Mouse (Mus musculus) hindbrain, embryonic 11.5 days (tissue): ENCODE data around the gene Acot5. TPM values are rescaled to one million over a fixed set of nuclear protein-coding genes. Genes with fewer than 3 reads are reported as not detected.
"Not testable (repeated sequence)": the region's sequence is repeated elsewhere in the genome, so short reads cannot be mapped to it uniquely, and the experiment has no call there.

Source experiments
- ATAC-seq: fragments of 200-750 bp; cut with Nextera tagmentation; 2 replicates; pipeline ENCODE4 v1.8.0; 2017; ENCODE audit warnings: mild to moderate bottlenecking, moderate TSS enrichment, moderate library complexity; ENCODE audit not compliant: low FRiP score
- DNase-seq: peaks from one replicate; pipeline ENCODE4 v3.0.0-alpha.2; 2015; ENCODE audit warnings: low spot score
- H3K27ac ChIP-seq: fragments of 300-500 bp; sonication (generic); 2 replicates; pipeline ENCODE4 v1.5.1; 2014; ENCODE audit warnings: mild to moderate bottlenecking, low read depth, low read length
- H3K27me3 ChIP-seq: fragments of 300-500 bp; sonication (generic); 2 replicates; pipeline ENCODE4 v1.6.1; 2014; ENCODE audit warnings: mild to moderate bottlenecking, low read length, moderate library complexity, mixed read lengths; ENCODE audit not compliant: control insufficient read depth, insufficient read depth
- H3K36me3 ChIP-seq: fragments of 300-500 bp; sonication (generic); 2 replicates; pipeline ENCODE4 v1.6.1; 2014; ENCODE audit warnings: mild to moderate bottlenecking, low read length, moderate library complexity, mixed read lengths; ENCODE audit not compliant: control insufficient read depth, insufficient read depth
- H3K4me1 ChIP-seq: fragments of 300-500 bp; sonication (generic); replicated peaks from 2 replicates; pipeline ENCODE4 v1.6.1; 2014; ENCODE audit warnings: low read length, mixed read lengths; ENCODE audit not compliant: control insufficient read depth, insufficient read depth
- H3K4me2 ChIP-seq: fragments of 300-500 bp; sonication (generic); replicated peaks from 2 replicates; pipeline ENCODE4 v1.6.1; 2014; ENCODE audit warnings: mild to moderate bottlenecking, low read depth, low read length
- H3K4me3 ChIP-seq: fragments of 300-500 bp; sonication (generic); 2 replicates; pipeline ENCODE4 v1.5.1; 2014; ENCODE audit warnings: low read depth, low read length
- H3K9ac ChIP-seq: fragments of 300-500 bp; sonication (generic); 2 replicates; pipeline ENCODE4 v1.6.1; 2014; ENCODE audit warnings: low read depth, low read length
- H3K9me3 ChIP-seq: fragments of 300-500 bp; sonication (generic); 2 replicates; pipeline ENCODE4 v1.6.1; 2016; ENCODE audit warnings: low read length; ENCODE audit not compliant: control insufficient read depth
- WGBS: fragments of 180-500 bp; shearing (Covaris S2); extraction: QIAGEN DNeasy Blood & Tissue Kit; methylation state at CpG from one replicate; pipeline ENCODE4 v1.1.7; 2014; 5-methylcytosine and 5-hydroxymethylcytosine counted together
- polyA plus RNA-seq: library from polyadenylated mRNA; unstranded; fragments of >200 nt; fragmentation: Nextera tagmentation; extraction: Ambion mirVana; gene quantifications from 2 replicates; pipeline ENCODE4 v1.2.1, GENCODE M21; 2014

The Acot5 gene
- polyA plus RNA-seq, 1 experiment from 2014 or later: not detected

DNA sequence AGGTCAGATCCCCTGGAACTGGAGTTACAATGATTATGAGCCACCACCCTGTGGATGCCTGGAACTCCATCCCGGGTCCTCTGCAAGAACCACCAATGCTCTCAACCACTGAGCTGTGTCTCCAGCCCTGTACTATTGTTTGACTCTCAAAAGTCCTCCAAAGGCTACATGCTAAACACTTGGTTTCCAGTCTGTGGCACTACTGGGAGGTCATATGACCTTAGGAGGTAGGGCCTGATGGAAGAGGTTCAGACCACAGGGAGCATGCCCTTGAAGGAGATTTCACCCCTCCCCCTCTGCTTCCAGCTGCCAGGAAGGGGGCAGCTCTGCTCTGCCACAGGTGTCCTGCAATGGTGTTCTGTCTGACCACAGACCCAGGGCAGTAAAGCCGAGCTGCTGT lies 35.8 kb upstream of the Acot5 start:
- not testable (repeated sequence) for H3K4me2 ChIP-seq, H3K9ac ChIP-seq, H3K36me3 ChIP-seq, DNase-seq, H3K4me3 ChIP-seq, H3K27ac ChIP-seq, ATAC-seq, H3K9me3 ChIP-seq, H3K4me1 ChIP-seq, H3K27me3 ChIP-seq
- 75% methylated on average over 2 of the region's 2 CpGs for WGBS

DNA sequence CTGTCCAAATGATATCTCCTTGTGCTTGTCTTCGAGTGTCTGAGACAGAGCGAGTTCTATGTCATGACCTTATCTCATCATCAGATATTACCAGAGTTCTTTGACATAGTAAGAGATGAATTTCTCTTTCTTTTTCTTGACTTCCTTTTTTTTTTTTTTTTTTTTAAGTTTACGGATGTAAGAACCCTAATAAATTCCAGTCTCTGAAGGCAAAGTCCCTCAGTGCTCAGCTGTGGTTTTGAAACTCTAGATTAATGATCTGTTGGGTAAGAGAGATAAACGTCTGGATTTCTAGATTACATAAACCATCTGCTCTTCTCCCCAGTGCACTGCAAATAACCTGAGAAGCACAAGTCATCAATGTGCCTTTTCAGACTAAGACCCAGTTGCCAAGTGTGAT lies 35.0 kb upstream of the Acot5 start:
- H3K9ac ChIP-seq: no peak overlapping the region
- no peaks in the 10 kb centered on the region for H3K9me3 ChIP-seq
- H3K4me2 ChIP-seq: no peak overlapping the region
- H3K4me1 ChIP-seq: no peaks in the 10 kb centered on the region
- H3K4me3 ChIP-seq: no peak overlapping the region
- ATAC-seq: no peak
- no peaks in the 10 kb centered on the region for H3K36me3 ChIP-seq
- DNase-seq: no peak
- no peaks in the 10 kb centered on the region for H3K27me3 ChIP-seq
- no peak overlapping the region for H3K27ac ChIP-seq
- WGBS: 80% methylated on average over 4 of the region's 4 CpGs

DNA sequence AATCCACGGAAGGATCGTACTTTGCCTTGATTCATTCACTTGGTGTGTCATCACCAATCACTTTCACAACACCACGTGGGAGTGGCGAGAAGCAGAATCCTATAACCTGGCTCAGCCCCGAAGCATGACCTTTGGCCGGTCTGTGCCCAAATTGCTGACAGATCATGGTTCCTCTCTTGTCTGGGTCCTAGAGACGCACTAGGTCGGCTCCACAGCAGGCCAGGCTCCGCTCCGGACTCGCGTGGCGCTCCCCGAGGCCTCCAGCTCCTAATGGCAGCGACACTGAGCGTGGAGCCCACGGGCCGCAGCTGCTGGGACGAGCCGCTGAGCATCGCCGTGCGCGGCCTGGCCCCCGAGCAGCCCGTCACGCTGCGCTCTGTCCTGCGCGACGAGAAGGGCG lies 30.9 kb upstream of the Acot5 start, which contains the start of gene Acot4:
Acot4 (plus strand) TSS at position 139 of the 400 bp plus-strand sequence.
- not testable (repeated sequence) for H3K9me3 ChIP-seq, H3K27me3 ChIP-seq, ATAC-seq, H3K36me3 ChIP-seq, H3K4me1 ChIP-seq, H3K27ac ChIP-seq
- H3K9ac ChIP-seq: peak within 1 kb of the TSS; percentile 42; the same call in 1 of the 2 replicates
- H3K4me3 ChIP-seq: peak within 1 kb of the TSS; percentile 37
- DNase-seq: peak; percentile 44
- peak within 1 kb of the TSS; percentile 51 for H3K4me2 ChIP-seq
- WGBS: 12% methylated on average over 32 of the region's 32 CpGs

DNA sequence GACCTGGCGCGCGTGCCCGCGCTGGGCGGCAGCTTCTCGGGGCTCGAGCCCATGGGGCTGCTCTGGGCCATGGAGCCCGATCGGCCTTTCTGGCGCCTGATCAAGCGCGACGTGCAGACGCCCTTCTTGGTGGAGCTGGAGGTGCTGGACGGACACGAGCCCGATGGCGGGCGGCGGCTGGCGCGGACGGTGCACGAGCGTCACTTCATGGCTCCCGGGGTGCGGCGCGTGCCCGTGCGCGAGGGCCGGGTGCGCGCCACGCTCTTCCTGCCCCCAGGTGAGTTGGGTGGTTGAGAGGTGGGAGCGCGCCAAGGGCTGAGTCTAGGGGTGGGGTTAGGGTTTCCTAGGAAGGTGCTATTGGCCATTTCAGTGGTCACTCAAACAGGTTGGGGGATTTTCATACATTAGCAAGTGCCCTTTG lies 30.4 kb upstream of the Acot5 start, which contains the start of gene Gm49366:
Gm49366 (plus strand) TSS at position 245 of the 421 bp plus-strand sequence.
- DNase-seq: peak; percentile 39
- H3K4me1 ChIP-seq, H3K27ac ChIP-seq, H3K36me3 ChIP-seq, H3K9me3 ChIP-seq, H3K27me3 ChIP-seq, ATAC-seq: not testable (repeated sequence)
- Histone ChIP-seq H3K4me2 (peak within 1 kb of the TSS; percentile 51), H3K9ac (peak within 1 kb of the TSS; percentile 42; the same call in 1 of the 2 replicates), H3K4me3 (peak within 1 kb of the TSS; percentile 37)
- 5% methylated on average over 39 of the region's 39 CpGs for WGBS

DNA sequence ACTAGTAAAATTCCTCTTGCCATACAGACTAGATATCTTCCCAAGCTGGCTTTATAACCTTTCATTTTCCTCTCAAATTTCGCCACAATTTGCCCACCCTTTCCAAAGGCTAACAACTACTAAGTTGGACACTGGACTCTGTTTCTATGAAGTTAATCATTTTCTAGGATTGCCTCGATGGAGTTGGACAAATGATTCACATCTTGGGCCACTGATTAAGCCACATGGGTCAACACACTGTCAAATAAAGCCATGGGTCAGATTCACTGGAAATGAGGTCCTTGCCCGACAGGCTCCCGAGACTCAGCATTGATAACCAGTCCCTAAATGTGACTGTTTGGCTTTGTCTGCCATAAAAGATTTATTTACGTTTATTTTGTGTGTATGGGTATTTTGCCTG lies 26.9 kb upstream of the Acot5 start:
- H3K27ac ChIP-seq: no peak overlapping the region

DNA sequence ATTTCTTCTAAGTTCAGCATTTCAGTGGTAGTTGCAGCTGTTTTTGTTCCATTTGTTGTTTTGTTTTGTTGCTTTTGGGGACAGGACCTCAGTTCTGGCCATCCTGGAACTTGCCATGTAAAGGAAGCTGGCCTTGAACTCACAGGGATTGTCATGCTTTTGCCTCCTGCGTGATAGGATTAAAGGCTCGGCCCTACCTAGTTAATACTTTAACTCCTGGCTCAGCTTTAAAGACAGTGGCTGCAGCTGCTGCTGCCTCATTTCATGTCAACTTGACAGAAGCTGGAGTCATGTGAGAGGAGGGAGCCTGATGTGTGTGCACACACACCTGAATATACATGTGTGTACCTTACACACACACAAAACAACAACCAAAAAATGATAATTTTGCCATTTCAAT lies 25.1 kb upstream of the Acot5 start:
- 87% methylated on average over 2 of the region's 2 CpGs for WGBS
- Histone ChIP-seq H3K9ac (no peak overlapping the region), H3K36me3 (no peaks in the 10 kb centered on the region), H3K27ac (no peak overlapping the region), H3K4me2 (no peak overlapping the region), H3K4me3 (no peak overlapping the region), H3K27me3 (no peaks in the 10 kb centered on the region), H3K4me1 (no peaks in the 10 kb centered on the region), H3K9me3 (no peaks in the 10 kb centered on the region; the same call in 1 of the 2 replicates)
- DNase-seq (no peak), ATAC-seq (no peak)

More for the DNA sequence above, 26.9 kb upstream of the Acot5 start:
- no peak overlapping the region for H3K4me3 ChIP-seq
- no peaks in the 10 kb centered on the region; the same call in 1 of the 2 replicates for H3K9me3 ChIP-seq
- no peak for DNase-seq
- H3K4me1 ChIP-seq: no peaks in the 10 kb centered on the region
- 92% methylated on average over 5 of the region's 5 CpGs for WGBS
- H3K4me2 ChIP-seq: no peak overlapping the region
- H3K36me3 ChIP-seq: no peaks in the 10 kb centered on the region
- no peaks in the 10 kb centered on the region for H3K27me3 ChIP-seq
- ATAC-seq: no peak
- no peak overlapping the region for H3K9ac ChIP-seq

DNA sequence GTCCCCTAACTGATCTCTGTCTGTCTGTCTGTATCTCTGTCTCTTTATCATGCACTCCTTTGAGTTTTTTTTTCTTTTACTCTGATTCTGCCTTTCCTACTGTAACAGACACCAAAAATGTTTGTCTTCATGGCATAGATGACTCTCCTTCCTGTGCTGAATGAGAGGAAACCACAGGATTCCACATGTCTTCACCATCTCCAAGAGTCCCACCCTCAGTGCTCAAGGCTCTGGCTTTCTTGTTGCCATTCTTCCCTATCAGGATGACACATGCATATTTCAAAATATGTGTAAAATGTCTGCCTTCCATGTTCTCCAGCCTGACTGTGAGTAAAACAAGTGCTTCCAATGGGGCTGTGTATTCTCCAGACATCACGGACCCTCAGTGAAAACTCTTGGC lies 22.2 kb upstream of the Acot5 start:
- ATAC-seq: no peak
- Histone ChIP-seq H3K4me3 (no peak overlapping the region), H3K9ac (no peak overlapping the region), H3K4me2 (no peak overlapping the region), H3K9me3 (no peaks in the 10 kb centered on the region), H3K36me3 (no peaks in the 10 kb centered on the region), H3K27ac (no peak overlapping the region), H3K27me3 (no peaks in the 10 kb centered on the region), H3K4me1 (no peaks in the 10 kb centered on the region)
- no peak for DNase-seq
- 95% methylated on average over 1 of the region's 1 CpGs for WGBS

DNA sequence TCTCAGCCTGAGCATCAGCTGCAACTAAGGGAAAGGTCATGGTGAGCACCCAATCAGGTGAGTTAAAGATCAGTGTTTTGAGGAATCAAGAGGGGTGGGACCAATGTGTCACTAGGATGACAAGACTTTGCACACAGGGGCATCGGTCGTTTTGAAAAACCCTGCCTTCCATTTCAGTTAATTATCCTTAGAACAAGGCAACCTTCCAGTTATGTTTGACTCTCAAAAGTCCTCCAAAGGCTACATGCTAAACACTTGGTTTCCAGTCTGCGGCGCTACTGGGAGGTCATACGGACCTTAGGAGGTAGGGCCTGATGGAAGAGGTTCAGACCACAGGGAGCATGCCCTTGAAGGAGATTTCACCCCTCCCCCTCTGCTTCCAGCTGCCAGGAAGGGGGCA lies 18.4 kb upstream of the Acot5 start:
- ATAC-seq, DNase-seq, H3K27ac ChIP-seq, H3K4me2 ChIP-seq, H3K9me3 ChIP-seq, H3K4me1 ChIP-seq, H3K36me3 ChIP-seq, H3K9ac ChIP-seq, H3K4me3 ChIP-seq: not testable (repeated sequence)
- WGBS: 85% methylated on average over 5 of the region's 5 CpGs
- peaks cover 12% of the 10 kb centered on the region for H3K27me3 ChIP-seq

DNA sequence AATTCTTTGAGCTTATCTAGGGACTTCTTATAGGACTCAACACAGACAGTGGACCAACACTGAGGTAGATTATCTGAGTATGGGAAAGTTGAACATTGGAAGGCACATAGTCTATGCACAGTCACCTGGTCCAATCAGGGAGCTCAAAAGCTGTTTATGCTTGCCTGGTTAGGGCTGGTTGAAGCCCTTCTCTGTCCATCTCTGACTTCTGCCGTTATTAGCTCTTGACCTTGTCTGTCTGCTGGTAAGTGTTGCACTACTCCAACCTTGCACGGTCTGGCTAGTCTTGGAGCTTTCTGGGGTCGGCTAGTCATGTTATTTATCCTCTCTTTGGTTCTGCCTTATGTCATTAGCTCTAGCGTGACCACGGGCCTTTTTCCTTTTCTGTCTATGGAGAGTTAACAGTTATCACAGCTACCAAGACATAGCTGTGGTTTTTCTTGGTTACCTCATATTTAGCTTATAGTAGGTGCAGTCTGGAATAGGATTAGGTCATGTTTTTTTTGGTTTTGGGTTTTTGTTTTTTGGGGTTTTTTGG lies 17.1 kb upstream of the Acot5 start, which contains the start of gene Acot3:
Acot3 (plus strand) TSS at position 208 of the 538 bp plus-strand sequence.
- Histone ChIP-seq H3K4me3 (no peak within 1 kb of the TSS), H3K27me3 (peaks cover 12% of the 10 kb centered on the region), H3K27ac (no peak within 1 kb of the TSS), H3K4me2 (no peak within 1 kb of the TSS), H3K36me3 (no peaks in the 10 kb centered on the region), H3K4me1 (no peaks in the 10 kb centered on the region; the same call in 1 of the 2 replicates), H3K9me3 (no peaks in the 10 kb centered on the region), H3K9ac (no peak within 1 kb of the TSS)
- 81% methylated on average over 5 of the region's 5 CpGs for WGBS
- no peak for DNase-seq
- no peak for ATAC-seq
